Mouse (Mus musculus): ENCODE results near the gene Dus2. TPM values are rescaled to one million over a fixed set of nuclear protein-coding genes. Genes with fewer than 3 reads are reported as not detected.

Gene Dus2
- total and polyA plus RNA-seq, 3 experiments: 20.7 to 27.2 (median 23.2) TPM

GRCm38 (mm10) chr8:105992499-105992898, 1.4 kb downstream of the Dus2 start (continued):
- TF ChIP-seq CHD1 (IDR thresholded peaks at IDR 0.05; ENCODE audit: low read depth, low read length): no peak
- no peak for TF ChIP-seq NELFE (IDR thresholded peaks at IDR 0.05; ENCODE audit: low read depth, low read length)
- no peak for TF ChIP-seq MAZ (IDR thresholded peaks at IDR 0.05; ENCODE audit: low read depth, low read length)
- TF ChIP-seq RAD21 (IDR thresholded peaks at IDR 0.05; ENCODE audit: low read depth, low read length): no peak
- TF ChIP-seq ZMIZ1 (IDR thresholded peaks at IDR 0.05; ENCODE audit: low read depth, low read length): no peak
- TF ChIP-seq JUN (IDR thresholded peaks at IDR 0.05; ENCODE audit: insufficient read depth, low read depth, low read length): no peak
- TF ChIP-seq CTCF (conservative IDR thresholded peaks at IDR 0.05 in 1 of 2, IDR thresholded peaks at IDR 0.05 in 1 of 2; ENCODE audit: low read depth in 2 of 2, low read length in 2 of 2): no peak
- TF ChIP-seq E2F4 (IDR thresholded peaks at IDR 0.05; ENCODE audit: insufficient replicate concordance, low read depth, low read length): no peak
- no peak for TF ChIP-seq ZC3H11A (IDR thresholded peaks at IDR 0.05; ENCODE audit: low read depth, low read length)
- no peak for TF ChIP-seq POLR2AphosphoS2 (IDR thresholded peaks at IDR 0.05; ENCODE audit: low read depth, low read length)
- peak; percentile 67; the same call in 1 of the 2 replicates for TF ChIP-seq TCF12 (IDR thresholded peaks at IDR 0.05; ENCODE audit: low read depth, low read length)
- TF ChIP-seq UBTF (IDR thresholded peaks at IDR 0.05; ENCODE audit: low read depth, low read length): no peak
- peak; percentile 99 for TF ChIP-seq ZNF384 (IDR thresholded peaks at IDR 0.05; ENCODE audit: low read depth, low read length)
- TF ChIP-seq TBP (conservative IDR thresholded peaks at IDR 0.05; ENCODE audit: low read depth, low read length): no peak
- TF ChIP-seq GABPA (IDR thresholded peaks at IDR 0.05; ENCODE audit: insufficient replicate concordance, low read depth, low read length): no peak
- no peak for TF ChIP-seq USF1 (IDR thresholded peaks at IDR 0.05; ENCODE audit: low read depth, low read length)
- TF ChIP-seq USF2 (conservative IDR thresholded peaks at IDR 0.05; ENCODE audit: low read depth, low read length): no peak
- TF ChIP-seq POLR2A (IDR thresholded peaks at IDR 0.05; ENCODE audit: low read depth, low read length): no peak
- peak; percentile 85; the same call in 1 of the 2 replicates for TF ChIP-seq RCOR1 (conservative IDR thresholded peaks at IDR 0.05; ENCODE audit: low read depth, low read length)
- TF ChIP-seq CHD2 (IDR thresholded peaks at IDR 0.05; ENCODE audit: low read length): peak; percentile 96
- peak; percentile 39; the same call in 1 of the 2 replicates for TF ChIP-seq ELF1 (IDR thresholded peaks at IDR 0.05; ENCODE audit: low read depth, low read length)
- TF ChIP-seq MYC (IDR thresholded peaks at IDR 0.05; ENCODE audit: low read depth, low read length): no peak

GRCm38 (mm10) chr8:105993226-105993625, 2.1 kb downstream of the Dus2 start:
- H3K27ac ChIP-seq (ENCODE audit: insufficient read depth, low read depth): no peak overlapping the region
- dilution Hi-C loops (cut with MboI; ENCODE audit: extremely low pct_ligation_motif_present, extremely low pct_unique_long_range_greater_than_20kb, low sequenced_read_pairs): no loop called here
- in situ Hi-C loops (cut with MboI; ENCODE audit: low pct_ligation_motif_present, low pct_unique_long_range_greater_than_20kb, low sequenced_read_pairs): loop anchor here (5.0 kb wide), 1 partner anchor 34 kb away; no protein-coding TSS in a partner anchor

More at GRCm38 (mm10) chr8:105993226-105993625, 2.1 kb downstream of the Dus2 start:
- Histone ChIP-seq H3K79me2 (replicated peaks; ENCODE audit: control insufficient read depth, extremely low read depth, insufficient read depth, poor library complexity, severe bottlenecking) (no peaks in the 10 kb centered on the region), H3K4me3 (replicated peaks in 1 of 3; ENCODE audit: low read depth in 2 of 3, low read length in 2 of 3, poor library complexity in 1 of 3) (no peak overlapping the region), H3K4me2 (ENCODE audit: insufficient read depth, low read depth, poor library complexity, severe bottlenecking) (peak overlapping the region; percentile 83), H3K4me1 (ENCODE audit: control insufficient read depth in 1 of 2, insufficient read depth in 2 of 2) (peaks cover 16 to 44% of the 10 kb centered on the region in 2 experiments), H3K9ac (ENCODE audit: insufficient read depth, low read depth) (no peak overlapping the region), H3K36me3 (replicated peaks in 1 of 2; ENCODE audit: control insufficient read depth in 1 of 2, insufficient read depth in 1 of 2, low read length in 1 of 2) (no peaks in the 10 kb centered on the region), H3K27me3 (replicated peaks) (peaks cover 2% of the 10 kb centered on the region), H3K9me3 (replicated peaks; ENCODE audit: low read length) (no peaks in the 10 kb centered on the region)
- TF ChIP-seq ZMIZ1 (IDR thresholded peaks at IDR 0.05; ENCODE audit: low read depth, low read length) (no peak), ZNF384 (IDR thresholded peaks at IDR 0.05; ENCODE audit: low read depth, low read length) (no peak), ZC3H11A (IDR thresholded peaks at IDR 0.05; ENCODE audit: low read depth, low read length) (no peak), MEF2A (IDR thresholded peaks at IDR 0.05; ENCODE audit: borderline replicate concordance, low read depth, low read length) (no peak), JUN (IDR thresholded peaks at IDR 0.05; ENCODE audit: insufficient read depth, low read depth, low read length) (no peak), MAZ (IDR thresholded peaks at IDR 0.05; ENCODE audit: low read depth, low read length) (no peak), ZKSCAN1 (IDR thresholded peaks at IDR 0.05; ENCODE audit: borderline replicate concordance, low read depth, low read length) (no peak), TCF12 (IDR thresholded peaks at IDR 0.05; ENCODE audit: low read depth, low read length) (no peak), RAD21 (IDR thresholded peaks at IDR 0.05; ENCODE audit: low read depth, low read length) (no peak)
- no peak for DNase-seq (ENCODE audit: extremely low read depth)

Data from CH12.LX (cell line).